Mouse (Mus musculus) neutrophil, adult 83 days (primary cell): ENCODE data around the gene Rbpjl. TPM values are rescaled to one million over a fixed set of nuclear protein-coding genes. Genes with fewer than 3 reads are reported as not detected.

Source experiments
- total RNA-seq, 2 experiments: library from RNA; stranded (reverse); gene quantifications; one replicate each; pipeline ENCODE4 v1.2.4; 2023

Gene Rbpjl
- not detected for total RNA-seq

GRCm38 (mm10) chr2:164402906-164403305 lies at the start of gene Rbpjl:
Rbpjl (plus strand) TSS chr2:164403141.

GRCm38 (mm10) chr2:164389020-164389419 lies 13.9 kb upstream of the Rbpjl start, which contains the start of gene Slpi:
Slpi (minus strand) TSS chr2:164389095.

DNA sequence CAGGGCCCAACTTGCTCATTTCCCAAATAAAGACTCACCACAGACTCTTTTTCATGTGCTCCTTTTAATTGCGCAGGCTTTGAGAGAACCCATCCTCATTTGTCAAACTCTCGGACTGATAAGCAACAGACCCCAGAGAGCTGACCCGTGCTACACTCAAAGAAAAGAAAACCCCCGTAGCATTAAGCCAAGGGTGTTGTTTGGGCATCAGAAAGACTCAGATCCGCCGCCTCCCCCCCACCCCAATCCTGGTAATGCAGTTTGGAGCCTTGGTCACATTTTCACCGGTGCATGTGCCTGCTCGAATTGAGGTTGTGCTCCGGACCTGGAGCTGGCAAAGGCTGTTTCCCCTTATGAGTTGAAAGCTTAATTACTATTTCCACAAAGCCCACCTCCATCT lies 2.1 kb downstream of the Rbpjl start, which contains the start of gene Matn4:
Matn4 (minus strand) TSS at position 101 of the 400 bp plus-strand sequence.

GRCm38 (mm10) chr2:164443460-164444000 lies 40.6 kb downstream of the Rbpjl start, which contains the start of gene Sdc4:
Sdc4 (minus strand) TSS chr2:164443887.

DNA sequence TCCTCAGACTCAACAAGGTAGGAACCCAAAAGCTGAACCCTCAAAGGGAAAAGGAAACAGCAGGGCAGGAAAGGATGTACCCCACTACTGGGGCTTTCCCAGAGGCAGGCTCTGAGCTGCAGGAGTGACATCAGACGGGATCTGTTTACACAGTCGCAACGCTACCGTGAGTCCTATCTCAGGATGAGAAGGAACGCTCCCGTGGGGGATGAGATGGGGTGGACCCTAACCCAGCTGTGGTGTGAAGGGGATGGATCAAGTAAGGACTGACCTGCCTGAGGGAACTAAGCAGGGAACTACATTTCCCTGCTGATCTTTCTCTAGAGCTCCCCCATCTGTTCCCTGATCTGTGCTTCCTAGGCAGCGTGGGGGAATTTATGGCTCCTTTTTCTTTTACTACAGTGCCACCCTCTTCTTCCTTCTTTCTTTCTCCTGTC lies 53.9 kb downstream of the Rbpjl start, which contains the start of gene Sys1:
Sys1 (plus strand) TSS at position 101 of the 437 bp plus-strand sequence.

DNA sequence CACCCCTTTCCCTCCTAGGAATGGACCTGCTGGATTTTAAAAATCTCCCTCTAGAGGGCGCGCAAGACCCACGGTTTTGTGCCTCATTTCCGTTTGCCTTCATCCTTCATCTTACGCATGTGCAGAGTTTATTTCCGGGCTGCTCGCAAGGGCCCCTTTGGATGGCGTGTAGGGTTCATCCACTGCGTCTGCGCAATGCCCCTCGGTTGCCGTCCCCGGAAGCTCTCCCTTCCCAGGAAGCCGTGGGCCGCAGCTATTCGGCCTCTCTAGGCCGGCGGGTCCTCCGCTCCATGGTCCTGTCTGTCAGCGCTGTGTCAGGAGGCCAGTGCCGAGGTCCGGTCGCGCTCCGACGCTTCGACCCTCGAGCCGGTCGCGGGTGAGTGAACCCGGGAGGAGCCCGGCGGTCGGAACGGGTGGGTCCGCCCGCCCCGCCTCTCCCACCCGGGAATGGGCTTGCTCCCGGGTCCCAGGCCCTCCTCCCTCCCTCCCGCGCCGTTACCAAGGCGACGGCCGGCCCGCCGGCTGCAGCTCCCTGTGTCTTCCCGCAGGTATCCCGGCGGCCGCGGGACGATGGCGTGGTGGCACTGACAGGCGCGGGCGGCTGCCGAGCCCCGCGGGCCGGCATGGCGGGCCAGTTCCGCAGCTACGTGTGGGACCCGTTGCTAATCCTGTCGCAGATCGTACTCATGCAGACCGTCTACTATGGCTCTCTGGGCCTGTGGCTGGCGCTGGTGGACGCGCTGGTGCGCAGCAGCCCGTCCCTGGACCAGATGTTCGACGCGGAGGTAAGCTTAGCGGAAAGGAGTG lies 58.0 kb downstream of the Rbpjl start, which contains the start of gene Gm20458:
Gm20458 (plus strand) TSS at position 223 of the 807 bp plus-strand sequence.

Other genes with a start within 250 kb of the Rbpjl start
- not detected for gene Kcns1, start 232.0 kb upstream of the Rbpjl start, total RNA-seq
- gene Wfdc5, start 220.4 kb upstream of the Rbpjl start, total RNA-seq = not detected
- not detected for gene Wfdc12, start 212.5 kb upstream of the Rbpjl start, total RNA-seq
- not detected for gene Wfdc15a, start 203.0 kb upstream of the Rbpjl start, total RNA-seq
- not detected for gene Wfdc15b, start 181.5 kb upstream of the Rbpjl start, total RNA-seq
- gene Svs2, start 164.7 kb upstream of the Rbpjl start, total RNA-seq = not detected
- gene Svs3b, start 146.5 kb upstream of the Rbpjl start, total RNA-seq = not detected
- not detected for gene Svs4, start 124.7 kb upstream of the Rbpjl start, total RNA-seq
- gene Svs3a, start 113.9 kb upstream of the Rbpjl start, total RNA-seq = not detected
- gene Svs6, start 86.4 kb upstream of the Rbpjl start, total RNA-seq = not detected
- gene Svs5, start 70.4 kb upstream of the Rbpjl start, total RNA-seq = not detected
- gene Slpi, start 14.0 kb upstream of the Rbpjl start, total RNA-seq = 100 to 1,000 TPM; 492 to 509 TPM
- gene Matn4, start 2.0 kb downstream of the Rbpjl start, total RNA-seq = not detected
- gene Sdc4, start 40.7 kb downstream of the Rbpjl start, total RNA-seq = 1 to 10 TPM; 1.3 to 1.4 TPM
- 10 to 100 TPM; 26.3 to 27.8 TPM for gene Sys1, start 53.8 kb downstream of the Rbpjl start, total RNA-seq
- gene Gm20458, start 57.8 kb downstream of the Rbpjl start, total RNA-seq = 1 to 10 TPM in 1 of 2 experiments, not detected in 1; 1.7 TPM
- not detected for gene Trp53tg5, start 70.6 kb downstream of the Rbpjl start, total RNA-seq
- 1 to 10 TPM; 2.1 to 2.7 TPM for gene Dbndd2, start 83.0 kb downstream of the Rbpjl start, total RNA-seq
- 10 to 100 TPM; 51.9 to 55.3 TPM for gene Pigt, start 94.4 kb downstream of the Rbpjl start, total RNA-seq
- not detected for gene Wfdc2, start 159.3 kb downstream of the Rbpjl start, total RNA-seq
- gene Spint3, start 170.3 kb downstream of the Rbpjl start, total RNA-seq = not detected
- gene Wfdc6a, start 182.3 kb downstream of the Rbpjl start, total RNA-seq = not detected
- gene Eppin, start 190.5 kb downstream of the Rbpjl start, total RNA-seq = not detected
- gene Wfdc6b, start 210.4 kb downstream of the Rbpjl start, total RNA-seq = not detected
- not detected for gene Wfdc8, start 210.5 kb downstream of the Rbpjl start, total RNA-seq
- not detected for gene Wfdc16, start 235.7 kb downstream of the Rbpjl start, total RNA-seq